Mouse (Mus musculus) CH12.LX (cell line): ENCODE results near the gene Prss42. TPM values are rescaled to one million over a fixed set of nuclear protein-coding genes. Genes with fewer than 3 reads are reported as not detected.

Source experiments
- DNase-seq: peaks from one replicate; pipeline ENCODE4 v3.0.0-alpha.2; 2013; ENCODE audit errors: extremely low read depth
- H3K27ac ChIP-seq: 2 replicates; pipeline ENCODE4 v1.5.1; 2012; ENCODE audit warnings: low read depth, mild to moderate bottlenecking, control low read depth, moderate library complexity; ENCODE audit not compliant: insufficient read depth
- H3K27me3 ChIP-seq: replicated peaks from 2 replicates; pipeline ENCODE3; 2012; ENCODE audit warnings: inconsistent platforms
- H3K36me3 ChIP-seq, 2 experiments: replicated peaks in 1 of 2; 2 replicates each; pipeline versions ENCODE3 to v1.6.1; 2012; ENCODE audit warnings: inconsistent platforms in 1 of 2, low read length in 1 of 2, mild to moderate bottlenecking in 1 of 2, mixed read lengths in 1 of 2, moderate library complexity in 1 of 2; ENCODE audit not compliant: control insufficient read depth in 1 of 2, insufficient read depth in 1 of 2
- H3K4me1 ChIP-seq, 2 experiments: 2 replicates each; pipeline ENCODE4 v1.6.1; 2012; ENCODE audit warnings: inconsistent platforms in 1 of 2, moderate library complexity in 1 of 2; ENCODE audit not compliant: insufficient read depth in 2 of 2, control insufficient read depth in 1 of 2
- H3K4me2 ChIP-seq: 2 replicates; pipeline ENCODE4 v1.6.1; 2012; ENCODE audit warnings: low read depth, mild to moderate bottlenecking, control low read depth; ENCODE audit not compliant: poor library complexity, insufficient read depth, severe bottlenecking
- H3K4me3 ChIP-seq, 3 experiments: fragments of 150-350 bp in 1 of 3; sonication (generic) in 1 of 3; replicated peaks in 1 of 3; 2 replicates each; pipeline versions ENCODE3 to v1.5.1; 2011 to 2012; ENCODE audit warnings: low read depth in 2 of 3, low read length in 2 of 3, mild to moderate bottlenecking in 2 of 3, moderate library complexity in 2 of 3, control low read depth in 1 of 3, improper control_type of control experiment in 1 of 3, inconsistent platforms in 1 of 3, mixed read lengths in 1 of 3; ENCODE audit not compliant: poor library complexity in 1 of 3
- H3K79me2 ChIP-seq: replicated peaks from 2 replicates; pipeline ENCODE4 v1.6.1; 2012; ENCODE audit warnings: mild to moderate bottlenecking, moderate library complexity; ENCODE audit not compliant: control insufficient read depth, poor library complexity, insufficient read depth, severe bottlenecking; ENCODE audit errors: extremely low read depth
- H3K9ac ChIP-seq: 2 replicates; pipeline ENCODE4 v1.6.1; 2012; ENCODE audit warnings: low read depth, mild to moderate bottlenecking, control low read depth, moderate library complexity; ENCODE audit not compliant: insufficient read depth
- H3K9me3 ChIP-seq: replicated peaks from 2 replicates; pipeline ENCODE3; 2012; ENCODE audit warnings: low read length, inconsistent platforms, mixed read lengths
- BHLHE40 ChIP-seq: IDR thresholded peaks from 2 replicates; pipeline ENCODE4 v1.6.1; 2011; ENCODE audit warnings: mild to moderate bottlenecking, low read depth, low read length, improper control_type of control experiment
- CHD1 ChIP-seq: IDR thresholded peaks from 2 replicates; pipeline ENCODE4 v1.6.1; 2012; ENCODE audit warnings: low read depth, low read length, improper control_type of control experiment, inconsistent platforms
- CHD2 ChIP-seq: IDR thresholded peaks from 2 replicates; pipeline ENCODE4 v1.6.1; 2011; ENCODE audit warnings: low read length, improper control_type of control experiment
- E2F4 ChIP-seq: IDR thresholded peaks from 2 replicates; pipeline ENCODE4 v1.6.1; 2011; ENCODE audit warnings: low read depth, low read length, improper control_type of control experiment; ENCODE audit not compliant: insufficient replicate concordance
- ELF1 ChIP-seq: IDR thresholded peaks from 2 replicates; pipeline ENCODE4 v1.6.1; 2014; ENCODE audit warnings: low read depth, mild to moderate bottlenecking, inconsistent platforms, low read length, improper control_type of control experiment
- ETS1 ChIP-seq: conservative IDR thresholded peaks from 2 replicates; pipeline ENCODE4 v1.6.1; 2012; ENCODE audit warnings: low read depth, mild to moderate bottlenecking, inconsistent platforms, low read length, improper control_type of control experiment, moderate library complexity
- GABPA ChIP-seq: IDR thresholded peaks from 2 replicates; pipeline ENCODE4 v1.6.1; 2012; ENCODE audit warnings: low read depth, low read length, improper control_type of control experiment, inconsistent platforms; ENCODE audit not compliant: insufficient replicate concordance
- IRF4 ChIP-seq: IDR thresholded peaks from 2 replicates; pipeline ENCODE4 v1.6.1; 2014; ENCODE audit warnings: low read depth, mild to moderate bottlenecking, inconsistent platforms, low read length, improper control_type of control experiment
- JUND ChIP-seq: conservative IDR thresholded peaks from 2 replicates; pipeline ENCODE4 v1.6.1; 2011; ENCODE audit warnings: low read depth, low read length, improper control_type of control experiment
- KAT2A ChIP-seq: IDR thresholded peaks from 2 replicates; pipeline ENCODE4 v1.6.1; 2012; ENCODE audit warnings: low read length, improper control_type of control experiment, inconsistent platforms; ENCODE audit not compliant: insufficient replicate concordance
- MAX ChIP-seq: IDR thresholded peaks from 2 replicates; pipeline ENCODE4 v1.6.1; 2011; ENCODE audit warnings: low read length, improper control_type of control experiment
- MEF2A ChIP-seq: IDR thresholded peaks from 2 replicates; pipeline ENCODE4 v1.6.1; 2014; ENCODE audit warnings: low read depth, mild to moderate bottlenecking, inconsistent platforms, low read length, improper control_type of control experiment, borderline replicate concordance
- NELFE ChIP-seq: IDR thresholded peaks from 2 replicates; pipeline ENCODE4 v1.6.1; 2011; ENCODE audit warnings: low read depth, low read length, improper control_type of control experiment
- POLR2A ChIP-seq: IDR thresholded peaks from 2 replicates; pipeline ENCODE4 v1.6.1; 2011; ENCODE audit warnings: low read depth, mild to moderate bottlenecking, improper control_type of control experiment, low read length
- SIN3A ChIP-seq: IDR thresholded peaks from 2 replicates; pipeline ENCODE4 v1.6.1; 2012; ENCODE audit warnings: low read length, improper control_type of control experiment, inconsistent platforms
- TCF12 ChIP-seq: IDR thresholded peaks from 2 replicates; pipeline ENCODE4 v1.6.1; 2014; ENCODE audit warnings: low read depth, mild to moderate bottlenecking, inconsistent platforms, low read length, improper control_type of control experiment
- UBTF ChIP-seq: IDR thresholded peaks from 2 replicates; pipeline ENCODE4 v1.6.1; 2012; ENCODE audit warnings: low read depth, mild to moderate bottlenecking, inconsistent platforms, low read length, improper control_type of control experiment, moderate library complexity
- USF2 ChIP-seq: conservative IDR thresholded peaks from 2 replicates; pipeline ENCODE4 v1.6.1; 2011; ENCODE audit warnings: low read depth, low read length, improper control_type of control experiment
- ZC3H11A ChIP-seq: IDR thresholded peaks from 2 replicates; pipeline ENCODE4 v1.6.1; 2012; ENCODE audit warnings: low read depth, mild to moderate bottlenecking, inconsistent platforms, low read length, improper control_type of control experiment
- ZKSCAN1 ChIP-seq: IDR thresholded peaks from 2 replicates; pipeline ENCODE4 v1.6.1; 2012; ENCODE audit warnings: low read depth, inconsistent platforms, low read length, improper control_type of control experiment, borderline replicate concordance
- ZMIZ1 ChIP-seq: IDR thresholded peaks from 2 replicates; pipeline ENCODE4 v1.6.1; 2012; ENCODE audit warnings: low read depth, mild to moderate bottlenecking, inconsistent platforms, low read length, improper control_type of control experiment
- ZNF384 ChIP-seq: IDR thresholded peaks from 2 replicates; pipeline ENCODE4 v1.6.1; 2012; ENCODE audit warnings: low read depth, low read length, improper control_type of control experiment, inconsistent platforms
- dilution Hi-C: fragments of 300-500 bp; cut with MboI; formaldehyde crosslinking; loops from 2 replicates; pipeline ENCODE4 v1.14.3; 2020; ENCODE audit warnings: low sequenced_read_pairs; ENCODE audit not compliant: extremely low pct_unique_long_range_greater_than_20kb, extremely low pct_ligation_motif_present
- in situ Hi-C: fragments of 300-500 bp; cut with MboI; formaldehyde crosslinking; loops from 3 replicates; pipeline ENCODE4 v1.14.3; 2019; ENCODE audit warnings: low sequenced_read_pairs, low pct_ligation_motif_present, low pct_unique_long_range_greater_than_20kb, mixed read lengths
- polyA plus RNA-seq: library from polyadenylated mRNA; unstranded; fragments of >175 nt; gene quantifications from 2 replicates; pipeline ENCODE4 v1.2.1, GENCODE M21; 2012; ENCODE audit warnings: low read depth; ENCODE audit not compliant: insufficient read length
- total RNA-seq, 2 experiments: library from RNA; depleted of rRNA; stranded (reverse); fragments of 300-350 nt in 1 of 2; fragments of >200 nt in 1 of 2; gene quantifications; 2 replicates each; pipeline ENCODE4 v1.2.3; 2012 to 2014

Gene Prss42
- total and polyA plus RNA-seq, 3 experiments = 0.34 to 1.1 TPM; not detected in 1

DNA sequence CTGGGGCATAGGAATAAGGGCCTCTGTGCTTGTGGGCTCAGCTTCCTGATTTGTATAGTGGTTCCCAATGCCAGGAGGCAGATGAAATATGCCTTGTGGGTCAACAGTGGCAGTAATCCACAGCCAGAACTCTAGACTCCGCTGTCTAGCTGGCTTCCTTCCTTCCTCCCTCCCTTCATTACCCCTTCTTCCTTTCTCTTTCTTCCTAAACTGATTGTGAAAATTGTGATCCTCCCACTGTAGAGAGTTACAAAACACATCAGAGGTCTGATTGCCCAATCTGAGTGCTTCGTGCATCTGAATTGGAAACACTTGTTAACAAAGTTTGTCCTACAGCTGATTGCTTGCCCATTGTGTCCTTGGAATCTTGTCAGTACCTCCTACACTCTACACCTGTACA lies 43.5 kb downstream of the Prss42 start:
- Histone ChIP-seq H3K27me3 (peaks cover 1% of the 10 kb centered on the region), H3K9me3 (no peaks in the 10 kb centered on the region)
- in situ Hi-C loops = no loop called here
- TF ChIP-seq JUND (no peak), BHLHE40 (no peak), KAT2A (no peak), TCF12 (no peak), UBTF (no peak), ZMIZ1 (no peak), ZNF384 (no peak), MAX (no peak), POLR2A (no peak), ZC3H11A (no peak), NELFE (no peak), SIN3A (no peak), CHD2 (no peak), IRF4 (no peak), GABPA (no peak)
- TF ChIP-seq, all 38 proteins: peak for 0
- H3K36me3 ChIP-seq = no peaks in the 10 kb centered on the region
- no peak overlapping the region for H3K9ac ChIP-seq
- no peaks in the 10 kb centered on the region for H3K79me2 ChIP-seq
- H3K27ac ChIP-seq = no peak overlapping the region
- no peak overlapping the region for H3K4me3 ChIP-seq
- dilution Hi-C loops = no loop called here
- peaks cover 0 to 2% of the 10 kb centered on the region in 2 experiments; a peak in 1 of 4 replicates for H3K4me1 ChIP-seq
- H3K4me2 ChIP-seq = no peak overlapping the region
- DNase-seq = no peak

DNA sequence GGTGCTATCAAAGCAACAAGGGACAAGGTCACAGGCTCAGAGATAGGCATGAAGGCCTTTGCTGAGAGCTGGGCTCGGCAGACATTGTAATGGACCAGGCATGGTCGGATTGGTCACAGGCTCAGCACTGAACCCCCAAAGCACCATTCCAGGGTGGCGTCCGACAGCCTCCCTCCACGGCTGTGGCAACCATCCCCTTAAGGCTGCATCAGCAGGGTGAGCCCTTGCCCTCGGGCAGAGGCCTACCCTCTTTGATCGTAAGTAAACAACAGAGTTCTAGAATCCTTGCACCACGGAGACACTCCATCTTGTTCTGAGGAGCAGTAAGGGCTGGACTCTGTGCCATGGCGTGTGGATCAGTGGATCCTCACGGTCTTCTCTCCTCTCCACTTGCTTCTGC lies 46.2 kb downstream of the Prss42 start, which contains the start of gene Prss46:
Gene Prss46 (plus strand): TSS at position 301 of the 400 bp plus-strand sequence.
- in situ Hi-C loops = no loop called here
- Histone ChIP-seq H3K27me3 (no peaks in the 10 kb centered on the region), H3K4me1 (peaks cover 0 to 2% of the 10 kb centered on the region in 2 experiments; a peak in 1 of 4 replicates), H3K4me2 (no peak within 1 kb of the TSS), H3K9ac (no peak within 1 kb of the TSS), H3K79me2 (no peaks in the 10 kb centered on the region), H3K27ac (no peak within 1 kb of the TSS), H3K36me3 (no peaks in the 10 kb centered on the region), H3K9me3 (no peaks in the 10 kb centered on the region), H3K4me3 (no peak within 1 kb of the TSS)
- dilution Hi-C loops = no loop called here
- no peak for DNase-seq
- no peak for TF ChIP-seq CHD1
- TF ChIP-seq ZKSCAN1 = no peak
- no peak for TF ChIP-seq ELF1
- no peak for TF ChIP-seq E2F4
- TF ChIP-seq ZNF384 = no peak
- no peak for TF ChIP-seq MAX
- TF ChIP-seq NELFE = no peak
- no peak for TF ChIP-seq TCF12
- TF ChIP-seq USF2 = no peak
- TF ChIP-seq CHD2 = no peak
- no peak for TF ChIP-seq ETS1
- TF ChIP-seq GABPA = no peak
- no peak for TF ChIP-seq MEF2A
- no peak for TF ChIP-seq UBTF
- TF ChIP-seq SIN3A = no peak
